Mouse (Mus musculus) right cerebral cortex, adult 2 months (tissue): ENCODE results near the gene Olfr1373.

Experiments
- DNase-seq, 2 experiments: peaks; one replicate each; pipeline ENCODE4 v3.0.0; 2021 to 2022; ENCODE audit warnings: low spot score in 2 of 2

Olfr1373 gene

DNA sequence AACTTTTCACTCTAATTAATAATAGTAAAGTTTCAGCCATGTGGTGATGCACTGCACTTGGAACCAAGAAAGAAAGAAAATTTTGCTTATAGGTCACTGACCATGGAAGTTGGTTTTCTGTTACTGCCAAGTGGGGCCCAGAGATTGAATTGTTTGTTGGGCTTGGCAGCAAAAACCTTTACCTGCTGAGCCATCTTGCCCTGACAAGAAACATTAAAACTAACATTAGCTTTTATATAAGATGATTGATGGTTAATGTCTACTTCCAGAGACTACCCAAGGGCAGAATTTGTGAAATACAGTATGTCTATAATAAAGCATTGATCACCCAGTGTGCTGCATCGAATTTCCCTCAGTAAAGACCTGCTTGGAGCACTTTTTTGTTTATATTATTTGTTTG is 38.9 kb downstream of the Olfr1373 start:
- no peak for DNase-seq

DNA sequence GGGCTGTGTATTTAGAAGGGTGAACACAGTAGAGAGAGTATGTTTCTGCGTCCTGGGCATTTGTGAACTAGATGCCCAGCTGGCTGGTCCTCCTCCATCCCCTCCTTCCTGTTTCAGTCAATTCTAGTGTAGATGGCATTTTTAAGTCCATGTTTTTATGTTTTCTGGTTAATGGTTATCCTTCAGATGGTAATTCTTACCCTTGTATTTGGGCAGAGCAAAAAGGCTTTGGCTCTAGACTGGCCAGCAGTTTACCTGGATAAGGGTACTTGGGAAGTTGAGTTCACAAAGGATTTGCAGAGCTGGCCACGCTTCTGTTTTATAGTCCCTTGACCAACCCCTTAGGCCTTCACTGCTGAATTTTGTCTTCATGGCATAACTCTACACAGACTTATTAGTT is 39.3 kb downstream of the Olfr1373 start:
- no peak for DNase-seq

DNA sequence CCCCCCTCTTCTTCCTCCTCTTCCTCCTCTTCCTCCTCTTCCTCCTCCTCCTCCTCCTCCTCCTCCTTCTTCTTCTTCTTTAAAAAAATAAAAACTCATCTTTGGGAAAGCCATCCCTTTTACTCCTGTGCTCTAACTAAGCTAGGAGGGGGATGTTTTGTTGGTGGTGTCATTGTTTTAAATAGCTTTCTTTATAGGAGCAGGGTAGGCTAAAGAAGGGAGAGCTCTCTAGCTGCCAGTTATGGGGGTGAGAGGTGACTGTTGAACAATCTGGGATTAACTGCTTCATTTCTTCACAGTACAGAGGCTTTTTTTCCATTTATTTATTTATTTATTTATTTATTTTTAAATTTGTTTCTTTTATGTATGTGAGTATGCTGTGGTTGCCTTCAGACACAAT is 39.8 kb downstream of the Olfr1373 start:
- DNase-seq, result no peak

DNA sequence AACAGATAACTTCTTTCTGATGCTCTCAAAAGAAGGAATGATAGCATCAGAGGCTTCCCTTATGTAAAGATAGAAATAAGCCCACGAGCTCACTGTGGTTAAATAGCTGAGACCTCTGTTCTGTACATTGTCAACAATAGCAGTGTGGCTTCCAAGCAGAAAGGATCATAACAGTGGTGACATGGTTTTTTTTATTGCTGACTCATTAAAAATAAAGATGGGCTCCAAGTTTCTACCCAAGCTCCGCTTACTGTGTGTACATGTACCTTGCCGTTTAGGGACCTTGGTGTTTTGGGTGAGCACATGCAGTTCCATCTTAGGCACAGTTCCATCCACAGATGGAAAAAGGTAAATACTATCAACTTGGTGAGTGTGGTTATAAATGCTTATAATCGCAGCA is 42.4 kb downstream of the Olfr1373 start:
- no peak for DNase-seq

DNA sequence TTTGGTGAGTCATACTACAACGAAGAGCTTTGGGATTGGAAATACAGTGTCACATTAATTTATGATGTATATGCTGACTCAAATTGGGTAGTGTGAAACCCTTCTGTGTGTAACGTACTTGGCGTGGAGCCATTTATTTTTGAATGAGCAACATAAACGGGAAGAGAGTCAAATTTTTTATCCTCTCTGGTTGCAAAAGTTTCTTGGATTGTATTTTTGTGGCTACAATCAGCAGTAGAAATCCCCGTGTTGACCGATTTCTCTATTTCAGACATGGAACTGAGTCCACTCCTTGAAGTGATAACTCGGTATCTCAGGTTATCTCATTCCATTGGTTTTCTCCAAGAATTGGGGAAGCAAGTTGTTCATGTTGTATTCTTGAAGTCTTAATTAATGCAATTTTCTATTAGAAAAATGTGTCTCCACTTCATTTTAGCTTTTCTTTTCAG is 45.5 kb downstream of the Olfr1373 start:
- no peak for DNase-seq

DNA sequence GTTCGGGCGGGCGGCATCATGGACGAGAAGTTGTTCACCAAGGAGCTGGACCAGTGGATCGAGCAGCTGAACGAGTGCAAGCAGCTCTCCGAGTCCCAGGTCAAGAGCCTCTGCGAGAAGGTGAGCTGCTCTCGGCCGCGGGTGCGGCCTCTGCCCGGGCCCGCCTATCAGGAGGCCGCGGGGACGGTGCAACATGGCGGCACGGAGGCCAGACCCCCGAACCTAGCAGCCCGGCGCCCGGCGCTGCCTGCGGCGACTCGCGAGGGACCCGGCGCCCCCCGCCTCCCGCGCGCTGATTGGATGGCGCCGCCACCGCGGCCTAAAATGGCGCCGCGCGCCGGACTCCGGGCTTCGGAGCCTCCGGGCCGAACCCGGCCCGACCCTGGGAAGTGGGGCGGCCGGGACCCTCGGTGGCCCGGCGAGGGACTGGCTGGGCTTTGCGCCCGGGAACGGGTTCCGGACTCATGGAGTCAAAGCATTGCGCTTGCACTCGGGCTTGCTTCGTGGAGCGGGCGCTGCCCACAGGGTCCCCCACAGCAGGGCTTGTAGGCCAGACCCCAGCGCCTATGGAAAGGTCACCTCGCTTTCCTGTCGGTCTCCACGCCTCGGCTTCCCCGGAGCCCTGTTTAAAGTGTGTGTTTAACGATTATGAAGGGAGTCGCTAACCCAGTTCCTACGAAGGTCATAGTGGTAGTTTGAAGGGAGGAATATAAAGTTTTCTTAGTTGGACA is 46.1 kb downstream of the Olfr1373 start:
- peak; percentile 42 to 67 for DNase-seq

DNA sequence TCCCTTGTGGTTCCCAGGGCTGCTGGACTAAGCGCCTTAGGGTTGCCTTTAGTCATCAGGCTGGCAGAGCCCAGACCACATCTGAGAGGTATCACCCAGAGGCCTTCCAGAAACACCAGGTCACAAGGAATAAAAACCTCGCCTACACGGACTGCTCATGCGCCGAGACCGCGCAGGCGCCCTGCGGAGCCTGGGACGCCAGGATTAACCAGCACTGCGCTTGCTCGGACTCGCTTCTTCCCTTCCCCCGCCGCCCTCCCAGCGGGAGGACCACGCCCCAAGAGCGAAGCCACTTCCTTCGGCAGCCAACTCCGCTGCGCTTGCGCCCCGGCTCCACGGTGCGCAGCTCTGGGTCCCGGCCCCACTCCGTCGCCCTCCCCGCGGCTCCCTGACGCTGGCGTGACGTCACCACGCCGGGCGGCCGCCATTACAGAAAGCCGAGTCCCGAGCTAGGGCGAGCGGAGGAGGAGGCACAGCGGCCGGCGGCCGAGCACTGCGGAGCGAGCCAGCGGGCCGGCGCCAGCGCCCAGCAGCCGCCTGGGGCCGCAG is 46.9 kb downstream of the Olfr1373 start, which contains the start of gene Ppp2ca:
Gene Ppp2ca (plus strand): TSS at position 284 of the 549 bp plus-strand sequence.
- peak; percentile 98 for DNase-seq

DNA sequence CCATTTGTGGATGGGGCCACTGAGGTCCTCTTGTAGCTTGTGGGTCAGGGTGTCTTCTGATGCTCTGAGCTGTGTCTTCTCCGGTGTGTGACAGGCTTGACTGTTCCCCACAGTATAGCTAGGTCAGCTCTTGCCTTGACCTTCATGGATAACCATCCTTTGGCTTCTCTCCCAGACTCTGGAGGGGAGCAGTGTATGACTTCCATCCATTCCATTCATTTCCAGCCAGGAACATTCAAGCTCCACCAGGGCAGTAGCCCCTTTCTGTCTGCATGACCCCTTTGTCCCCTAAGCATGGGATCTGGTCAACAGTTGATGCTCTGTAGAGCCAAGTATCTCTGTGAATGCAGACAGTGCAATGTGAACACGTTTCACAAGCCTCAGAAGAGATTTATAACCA is 47.7 kb downstream of the Olfr1373 start:
- DNase-seq, result no peak

DNA sequence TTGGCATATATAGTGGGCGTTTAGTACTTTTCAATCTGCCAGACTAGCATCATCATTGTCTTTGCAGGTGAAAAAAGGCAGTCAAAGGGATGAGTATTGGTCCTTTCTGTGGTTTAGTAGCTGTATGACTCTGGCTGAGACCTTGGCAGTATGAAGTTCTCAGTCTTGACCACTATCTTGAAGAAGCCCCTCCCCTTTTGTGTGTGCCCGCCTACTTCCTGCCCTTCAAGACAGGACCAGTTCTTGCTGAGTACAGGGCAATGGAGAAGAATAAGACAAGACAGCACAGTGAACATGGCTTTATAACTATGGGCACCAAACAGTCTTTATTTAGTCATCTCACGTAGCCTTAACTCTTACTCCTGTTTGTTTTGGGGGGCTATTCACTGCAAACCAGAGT is 48.3 kb downstream of the Olfr1373 start:
- DNase-seq, result no peak
